Mouse (Mus musculus) liver, postnatal 0 days (tissue): ENCODE data around the gene Cps1. TPM values are rescaled to one million over a fixed set of nuclear protein-coding genes. Genes with fewer than 3 reads are reported as not detected.

Experiments used
- ATAC-seq: fragments of 200-750 bp; cut with Nextera tagmentation; 2 replicates; pipeline ENCODE4 v1.8.0; 2017; ENCODE audit warnings: mild to moderate bottlenecking, moderate library complexity
- DNase-seq: peaks from one replicate; pipeline ENCODE4 v3.0.0-alpha.2; 2016
- H3K27ac ChIP-seq: fragments of 300-500 bp; sonication (generic); 2 replicates; pipeline ENCODE4 v1.5.1; 2014; ENCODE audit warnings: antibody characterized with exemption, moderate library complexity, mild to moderate bottlenecking, low read depth
- H3K27me3 ChIP-seq: fragments of 300-500 bp; sonication (generic); 2 replicates; pipeline ENCODE4 v1.6.1; 2014; ENCODE audit warnings: low read length, control low read depth, mixed read lengths; ENCODE audit not compliant: insufficient read depth
- H3K36me3 ChIP-seq: fragments of 300-500 bp; sonication (generic); replicated peaks from 2 replicates; pipeline ENCODE4 v1.6.1; 2014; ENCODE audit warnings: mild to moderate bottlenecking, control low read depth, low read length, moderate library complexity, mixed read lengths; ENCODE audit not compliant: insufficient read depth
- H3K4me1 ChIP-seq: fragments of 300-500 bp; sonication (generic); 2 replicates; pipeline ENCODE4 v1.6.1; 2014; ENCODE audit warnings: antibody characterized with exemption, mild to moderate bottlenecking, control low read depth; ENCODE audit not compliant: insufficient read depth
- H3K4me2 ChIP-seq: fragments of 300-500 bp; sonication (generic); 2 replicates; pipeline ENCODE4 v1.6.1; 2014; ENCODE audit warnings: low read depth, mild to moderate bottlenecking, low read length, moderate library complexity, mixed read lengths
- H3K4me3 ChIP-seq: fragments of 300-500 bp; sonication (generic); 2 replicates; pipeline ENCODE4 v1.5.1; 2014; ENCODE audit warnings: low read depth, low read length
- H3K9ac ChIP-seq: fragments of 300-500 bp; sonication (generic); replicated peaks from 2 replicates; pipeline ENCODE4 v1.6.1; 2014; ENCODE audit warnings: mild to moderate bottlenecking, moderate library complexity
- H3K9me3 ChIP-seq: fragments of 300-500 bp; sonication (generic); 2 replicates; pipeline ENCODE4 v1.6.1; 2016; ENCODE audit warnings: mild to moderate bottlenecking, control low read depth, low read length, mixed read lengths
- CTCF ChIP-seq: sonication (generic); IDR thresholded peaks from 2 replicates; pipeline ENCODE4 v1.5.1; 2016; ENCODE audit warnings: antibody characterized with exemption, low read depth
- EP300 ChIP-seq: IDR thresholded peaks from 2 replicates; pipeline ENCODE4 v1.6.1; 2016; ENCODE audit warnings: antibody characterized with exemption, low read depth, mild to moderate bottlenecking
- WGBS: fragments of 180-500 bp; shearing (Covaris S2); extraction: QIAGEN DNeasy Blood & Tissue Kit; methylation state at CpG from one replicate; pipeline ENCODE4 v1.1.7; 2014; ENCODE audit not compliant: insufficient replicate concordance; 5-methylcytosine and 5-hydroxymethylcytosine counted together
- polyA plus RNA-seq: library from polyadenylated mRNA; unstranded; fragments of >200 nt; fragmentation: Nextera tagmentation; extraction: Ambion mirVana; gene quantifications from 2 replicates; pipeline ENCODE4 v1.2.1, GENCODE M21; 2015

The Cps1 gene
- polyA plus RNA-seq, result 283 and 311 TPM in 2 replicates

DNA sequence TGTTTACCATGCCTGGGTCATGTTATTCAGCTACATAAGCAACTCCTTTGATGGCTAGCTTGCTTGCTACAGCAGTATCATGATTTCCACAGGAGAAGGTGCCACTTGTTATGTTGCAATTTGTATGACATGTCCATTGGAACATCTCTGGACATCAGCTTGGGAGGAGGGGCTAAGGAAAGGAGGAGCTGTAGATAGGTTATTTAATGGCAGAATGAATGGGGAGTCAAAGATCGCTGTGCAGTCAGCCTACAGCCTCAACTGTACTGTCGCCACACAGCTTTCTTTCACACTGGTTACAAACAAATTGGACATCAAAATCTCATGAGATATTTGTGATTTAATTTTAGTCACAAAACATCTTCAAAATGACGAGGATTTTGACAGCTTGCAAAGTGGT, at the start of gene Cps1:
Cps1 (plus strand) TSS at position 230 of the 400 bp plus-strand sequence.
- ATAC-seq (peak; percentile 81), DNase-seq (peak; percentile 59)
- H3K4me3 ChIP-seq, result peak within 1 kb of the TSS; percentile 47
- no peaks in the 10 kb centered on the region for H3K9me3 ChIP-seq
- H3K27ac ChIP-seq, result peak within 1 kb of the TSS; percentile 87
- H3K4me1 ChIP-seq, result no peaks in the 10 kb centered on the region
- no peak within 1 kb of the TSS for H3K4me2 ChIP-seq
- WGBS, result 44% methylated on average over 3 of the region's 3 CpGs
- H3K9ac ChIP-seq, result peak within 1 kb of the TSS; percentile 66
- H3K36me3 ChIP-seq, result no peaks in the 10 kb centered on the region
- no peaks in the 10 kb centered on the region for H3K27me3 ChIP-seq
- TF ChIP-seq CTCF (no peak), EP300 (peak; percentile 34; the same call in 1 of the 2 replicates)

DNA sequence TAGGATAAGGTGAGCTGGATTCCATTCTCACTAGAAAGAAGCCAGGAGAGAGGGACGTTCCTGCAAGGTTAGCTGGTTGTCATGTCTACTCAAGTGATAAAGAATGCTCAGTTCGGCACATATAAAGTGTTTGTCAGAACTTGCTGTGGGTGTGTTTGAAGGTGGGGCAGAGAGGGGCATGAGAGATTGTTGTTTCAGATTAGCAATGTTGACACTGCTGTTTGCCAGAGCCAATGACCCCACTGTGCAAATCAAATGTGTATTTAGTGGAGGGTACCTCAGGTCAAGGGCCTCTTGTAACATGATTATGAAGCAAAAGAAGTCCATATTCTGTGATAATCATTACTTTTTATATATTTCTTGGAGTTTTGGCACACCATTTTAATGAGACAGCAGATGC, 45.1 kb upstream of the Cps1 start:
- DNase-seq (peak; percentile 25), ATAC-seq (peak; percentile 98)
- Histone ChIP-seq H3K4me1 (peaks cover 6% of the 10 kb centered on the region), H3K9ac (no peak overlapping the region), H3K4me3 (no peak overlapping the region), H3K36me3 (no peaks in the 10 kb centered on the region), H3K27ac (peak overlapping the region; percentile 77), H3K4me2 (no peak overlapping the region), H3K9me3 (no peaks in the 10 kb centered on the region), H3K27me3 (no peaks in the 10 kb centered on the region)
- TF ChIP-seq CTCF, result no peak
- TF ChIP-seq EP300, result peak; percentile 55; the same call in 1 of the 2 replicates
- WGBS, result 54% methylated on average over 2 of the region's 2 CpGs

GRCm38 (mm10) chr1:67078666-67079065, 44.2 kb upstream of the Cps1 start:
- ATAC-seq (no peak), DNase-seq (no peak)
- Histone ChIP-seq H3K9me3 (no peaks in the 10 kb centered on the region), H3K36me3 (no peaks in the 10 kb centered on the region), H3K4me3 (no peak overlapping the region), H3K4me2 (no peak overlapping the region), H3K9ac (no peak overlapping the region), H3K27ac (no peak overlapping the region), H3K27me3 (no peaks in the 10 kb centered on the region), H3K4me1 (peaks cover 6% of the 10 kb centered on the region)
- 61% methylated on average over 2 of the region's 2 CpGs for WGBS
- TF ChIP-seq CTCF (no peak), EP300 (no peak)

- no peak for DNase-seq
- Histone ChIP-seq H3K9ac (no peak overlapping the region), H3K36me3 (no peaks in the 10 kb centered on the region), H3K4me2 (no peak overlapping the region), H3K4me3 (no peak overlapping the region), H3K9me3 (no peaks in the 10 kb centered on the region), H3K27me3 (no peaks in the 10 kb centered on the region), H3K27ac (no peak overlapping the region), H3K4me1 (peaks cover 6% of the 10 kb centered on the region)
- WGBS, result 65% methylated on average over 7 of the region's 7 CpGs
- no peak for ATAC-seq
- TF ChIP-seq EP300 (no peak), CTCF (no peak)
Observed at GRCm38 (mm10) chr1:67079146-67079545, 43.7 kb upstream of the Cps1 start.

- no peak overlapping the region for H3K4me2 ChIP-seq
- ATAC-seq (peak; percentile 78), DNase-seq (no peak)
- H3K27me3 ChIP-seq, result no peaks in the 10 kb centered on the region
- no peaks in the 10 kb centered on the region for H3K9me3 ChIP-seq
- TF ChIP-seq CTCF, result no peak
- TF ChIP-seq EP300, result peak; percentile 38; the same call in 1 of the 2 replicates
- no peaks in the 10 kb centered on the region; the same call in 1 of the 2 replicates for H3K4me1 ChIP-seq
- H3K27ac ChIP-seq, result peak overlapping the region; percentile 65
- no peak overlapping the region for H3K4me3 ChIP-seq
- H3K36me3 ChIP-seq, result no peaks in the 10 kb centered on the region
- 67% methylated on average over 1 of the region's 1 CpGs for WGBS
- H3K9ac ChIP-seq, result no peak overlapping the region
Observed at GRCm38 (mm10) chr1:67092473-67092872, 30.4 kb upstream of the Cps1 start.

- Histone ChIP-seq H3K4me3 (no peak overlapping the region), H3K9me3 (no peaks in the 10 kb centered on the region), H3K4me2 (no peak overlapping the region), H3K36me3 (no peaks in the 10 kb centered on the region), H3K27me3 (no peaks in the 10 kb centered on the region), H3K4me1 (no peaks in the 10 kb centered on the region), H3K27ac (no peak overlapping the region), H3K9ac (no peak overlapping the region)
- WGBS, result 68% methylated on average over 1 of the region's 1 CpGs
- no peak for TF ChIP-seq EP300
- no peak for TF ChIP-seq CTCF
- no peak for DNase-seq
- no peak for ATAC-seq
Observed at GRCm38 (mm10) chr1:67099215-67099614, 23.6 kb upstream of the Cps1 start.
